Mouse (Mus musculus): ENCODE data around the gene Pole3.

DNA sequence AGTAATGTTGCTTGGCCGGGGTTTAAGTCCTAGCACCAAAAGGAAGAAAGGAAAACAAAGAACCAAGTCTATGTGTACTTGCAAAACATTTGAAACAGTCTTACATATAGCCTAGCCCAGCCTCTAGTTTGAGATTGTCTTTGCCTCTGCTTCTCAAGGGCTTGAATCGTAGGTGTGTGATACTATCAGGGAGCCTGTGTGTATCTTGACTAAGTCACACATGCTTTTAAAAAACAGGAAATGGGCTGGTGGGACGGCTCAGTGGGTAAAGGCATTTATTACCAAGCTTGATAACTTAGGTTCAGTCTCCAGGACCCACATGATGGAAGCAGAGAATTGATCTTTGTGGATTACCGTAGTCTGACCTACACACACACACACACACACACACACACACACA, 37.1 kb upstream of the Pole3 start:
- TF ChIP-seq ZNF384 (IDR thresholded peaks at IDR 0.05; ENCODE audit: low read depth, low read length) (no peak), HCFC1 (IDR thresholded peaks at IDR 0.05; ENCODE audit: borderline replicate concordance, insufficient read depth, low read length) (no peak), ZC3H11A (IDR thresholded peaks at IDR 0.05; ENCODE audit: borderline replicate concordance, low read depth, low read length) (no peak)
